Mouse (Mus musculus): ENCODE measurements around the gene Epha1. TPM values are rescaled to one million over a fixed set of nuclear protein-coding genes. Genes with fewer than 3 reads are reported as not detected.

Gene Epha1
- polyA plus RNA-seq, 1 experiment from 2014 or later = 0.14 TPM

DNA sequence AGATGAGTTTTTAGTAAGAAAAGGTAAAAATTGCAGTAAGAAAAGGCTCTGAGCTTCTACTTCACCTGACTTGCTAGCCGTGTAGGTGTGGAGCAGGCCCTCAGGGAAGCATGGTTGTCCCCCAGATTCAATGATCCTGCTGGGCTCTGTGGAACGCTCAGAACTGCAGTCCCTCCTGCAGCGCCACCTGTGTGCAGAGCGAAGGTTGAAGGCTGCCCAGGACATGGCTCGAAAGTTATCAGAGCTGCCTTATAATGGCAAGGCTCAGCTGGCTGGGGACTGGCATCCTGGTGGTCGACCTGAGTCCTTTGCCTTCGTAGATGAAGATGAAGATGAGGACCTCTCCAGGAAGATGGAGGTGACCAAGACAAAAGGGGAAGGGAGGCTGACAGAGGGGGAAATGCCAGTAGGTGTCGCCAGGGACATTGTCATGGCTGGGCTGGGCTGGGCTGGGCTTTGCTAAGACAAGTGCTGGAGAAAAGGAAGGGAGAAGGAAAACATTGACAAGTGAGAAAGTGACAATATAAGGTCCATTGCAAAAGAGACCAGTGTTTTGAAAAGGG, 63.2 kb downstream of the Epha1 start:
- 51% methylated on average over 8 of the region's 8 CpGs for WGBS
- no peak for DNase-seq
- ATAC-seq (ENCODE audit: low FRiP score, low TSS enrichment) = no peak
- Histone ChIP-seq H3K36me3 (ENCODE audit: control insufficient read depth, insufficient read depth, low read length) (peaks cover 74% of the 10 kb centered on the region), H3K9me3 (ENCODE audit: control insufficient read depth, low read length) (no peaks in the 10 kb centered on the region), H3K4me2 (ENCODE audit: low read length) (no peak overlapping the region), H3K9ac (replicated peaks; ENCODE audit: low read length) (no peak overlapping the region), H3K4me1 (ENCODE audit: control insufficient read depth, insufficient read depth, low read length) (no peaks in the 10 kb centered on the region), H3K4me3 (replicated peaks; ENCODE audit: low read depth, low read length) (no peak overlapping the region), H3K27me3 (ENCODE audit: control insufficient read depth, insufficient read depth, low read length) (no peaks in the 10 kb centered on the region), H3K27ac (replicated peaks; ENCODE audit: low read depth, low read length) (no peak overlapping the region)

Other genes starting within 250 kb of the Epha1 start
- gene Tas2r139, start 232.3 kb downstream of the Epha1 start, polyA plus RNA-seq (2014; fragmentation: Nextera tagmentation; extraction: Ambion mirVana) = not detected in 2 replicates
- gene Tas2r144, start 157.9 kb downstream of the Epha1 start, polyA plus RNA-seq (2014; fragmentation: Nextera tagmentation; extraction: Ambion mirVana) = not detected in 2 replicates
- 8.4 and 10.2 TPM in 2 replicates for gene Gstk1, start 127.3 kb downstream of the Epha1 start, polyA plus RNA-seq (2014; fragmentation: Nextera tagmentation; extraction: Ambion mirVana)
- gene Tmem139, start 111.3 kb downstream of the Epha1 start, polyA plus RNA-seq (2014; fragmentation: Nextera tagmentation; extraction: Ambion mirVana) = 0.18 TPM in 1 of 2 replicates, not detected in the other
- 41.9 and 51.0 TPM in 2 replicates for gene Casp2, start 108.3 kb downstream of the Epha1 start, polyA plus RNA-seq (2014; fragmentation: Nextera tagmentation; extraction: Ambion mirVana)
- 2.8 and 3.4 TPM in 2 replicates for gene Clcn1, start 86.6 kb downstream of the Epha1 start, polyA plus RNA-seq (2014; fragmentation: Nextera tagmentation; extraction: Ambion mirVana)
- gene Fam131b, start 48.6 kb downstream of the Epha1 start, polyA plus RNA-seq (2014; fragmentation: Nextera tagmentation; extraction: Ambion mirVana) = 4.6 and 6.2 TPM in 2 replicates
- gene Zyx, start 23.6 kb downstream of the Epha1 start, polyA plus RNA-seq (2014; fragmentation: Nextera tagmentation; extraction: Ambion mirVana) = 42.1 and 55.7 TPM in 2 replicates
- not detected in 2 replicates for gene Tas2r143, start 27.0 kb upstream of the Epha1 start, polyA plus RNA-seq (2014; fragmentation: Nextera tagmentation; extraction: Ambion mirVana)
- not detected in 2 replicates for gene Tas2r135, start 32.2 kb upstream of the Epha1 start, polyA plus RNA-seq (2014; fragmentation: Nextera tagmentation; extraction: Ambion mirVana)
- gene Tas2r126, start 61.3 kb upstream of the Epha1 start, polyA plus RNA-seq (2014; fragmentation: Nextera tagmentation; extraction: Ambion mirVana) = not detected in 2 replicates
- not detected in 2 replicates for gene Olfr458, start 91.9 kb upstream of the Epha1 start, polyA plus RNA-seq (2014; fragmentation: Nextera tagmentation; extraction: Ambion mirVana)
- gene Olfr457, start 103.1 kb upstream of the Epha1 start, polyA plus RNA-seq (2014; fragmentation: Nextera tagmentation; extraction: Ambion mirVana) = 0.20 TPM in 1 of 2 replicates, not detected in the other
- gene Olfr456, start 113.9 kb upstream of the Epha1 start, polyA plus RNA-seq (2014; fragmentation: Nextera tagmentation; extraction: Ambion mirVana) = not detected in 2 replicates
- not detected in 2 replicates for gene Olfr455, start 174.3 kb upstream of the Epha1 start, polyA plus RNA-seq (2014; fragmentation: Nextera tagmentation; extraction: Ambion mirVana)
- gene Tcaf3, start 224.4 kb upstream of the Epha1 start, polyA plus RNA-seq (2014; fragmentation: Nextera tagmentation; extraction: Ambion mirVana) = not detected in 2 replicates

Measured in midbrain, embryonic 14.5 days (tissue).